Mouse (Mus musculus): ENCODE data around the gene Gm3424. TPM values are rescaled to one million over a fixed set of nuclear protein-coding genes. Genes with fewer than 3 reads are reported as not detected.
"Not testable (repeated sequence)": the region's sequence is repeated elsewhere in the genome, so short reads cannot be mapped to it uniquely, and the experiment has no call there.

The Gm3424 gene
- total RNA-seq (2022): not detected

GRCm38 (mm10) chr14:5830229-5830628 is at the start of gene Gm3424:
TSS of gene Gm3424 (minus strand) at chr14:5830329.
- not testable (repeated sequence) for DNase-seq (ENCODE audit: low spot score in 2 of 2)

GRCm38 (mm10) chr14:5879791-5880190 is 49.7 kb upstream of the Gm3424 start:
- DNase-seq (ENCODE audit: low spot score in 2 of 2): not testable (repeated sequence)

- peak; percentile 6 to 9 for DNase-seq (ENCODE audit: low spot score in 2 of 2)
Measured at GRCm38 (mm10) chr14:5879136-5879535, 49.0 kb upstream of the Gm3424 start.

GRCm38 (mm10) chr14:5855911-5856310 is 25.8 kb upstream of the Gm3424 start:
- DNase-seq (ENCODE audit: low spot score in 2 of 2): not testable (repeated sequence)

GRCm38 (mm10) chr14:5812699-5813356 is 17.3 kb downstream of the Gm3424 start:
- not testable (repeated sequence) for DNase-seq (ENCODE audit: low spot score in 2 of 2)

- DNase-seq (ENCODE audit: low spot score in 2 of 2): not testable (repeated sequence)
Measured at GRCm38 (mm10) chr14:5807882-5808281, 22.2 kb downstream of the Gm3424 start, which contains the start of gene Gm3383. TSS of gene Gm3383 (minus strand) at chr14:5807982.

Other genes with a start within 250 kb of the Gm3424 start
- not detected for gene Gm8265, start 197.3 kb downstream of the Gm3424 start, total RNA-seq (2022)
- not detected for gene Gm9603, start 142.9 kb downstream of the Gm3424 start, total RNA-seq (2022)
- gene Gm3373, start 88.8 kb downstream of the Gm3424 start, total RNA-seq (2022): 1 to 10 TPM in 1 of 4 experiments, under 1 TPM in 1, not detected in 2; 0.32 to 1.1 TPM
- 1 to 10 TPM; 2.8 to 3.9 (median 3.0) TPM for gene Gm3383, start 22.3 kb downstream of the Gm3424 start, total RNA-seq (2022)
- 1 to 10 TPM in 3 of 4 experiments, under 1 TPM in 1; 0.73 to 1.5 (median 1.1) TPM for gene Gm8237, start 50.1 kb upstream of the Gm3424 start, total RNA-seq (2022)
- gene Gm3248, start 131.4 kb upstream of the Gm3424 start, total RNA-seq (2022): 1 to 10 TPM in 2 of 4 experiments, under 1 TPM in 2; 0.34 to 1.0 (median 0.97) TPM
- not detected for gene Gm3453, start 148.8 kb upstream of the Gm3424 start, total RNA-seq (2022)
- not detected for gene Gm6337, start 227.9 kb upstream of the Gm3424 start, total RNA-seq (2022)